Mouse (Mus musculus) embryo, embryonic 10.5 days (tissue): ENCODE results near the gene Rbfox2.

Experiments
- DNase-seq: peaks from one replicate; pipeline ENCODE4 v3.0.0-alpha.2; 2015; ENCODE audit warnings: low spot score

Gene Rbfox2

DNA sequence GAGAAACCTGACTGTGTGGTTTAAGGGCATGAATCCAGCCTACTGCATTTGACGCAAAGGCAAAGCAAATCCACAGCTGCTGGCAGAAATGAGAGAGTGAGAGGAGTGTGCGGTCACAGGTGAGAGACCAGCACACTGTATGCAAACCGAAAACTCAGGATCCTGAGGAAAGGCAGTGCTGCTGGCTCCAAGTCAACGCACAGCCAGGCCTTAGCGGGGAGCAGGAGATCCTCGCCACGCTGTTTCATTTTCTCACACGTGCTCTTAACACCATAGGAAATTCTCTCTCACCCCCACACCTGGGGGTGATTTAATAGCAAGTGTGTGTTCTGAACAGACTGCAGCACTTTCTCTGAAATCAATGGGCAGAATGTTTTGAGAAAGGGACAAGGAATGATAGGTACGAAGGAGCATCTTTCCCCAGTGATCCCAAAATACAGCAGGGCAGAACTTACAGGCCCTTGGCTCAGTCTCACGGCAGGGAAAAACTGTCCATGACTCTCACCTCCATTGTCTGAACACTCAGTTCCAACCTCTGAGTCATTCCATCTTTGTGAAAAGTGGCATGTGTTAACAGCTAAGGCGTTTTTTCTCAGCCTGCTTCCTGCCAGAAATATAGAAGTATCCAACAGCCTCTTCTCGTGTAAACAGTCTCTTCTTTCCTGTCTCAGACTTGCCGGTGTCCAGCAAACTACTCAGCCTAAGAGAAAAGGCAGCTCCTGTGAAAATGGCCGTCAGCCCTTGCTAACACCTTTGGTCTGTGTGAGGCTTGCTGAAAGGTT lies 114.5 kb downstream of the Rbfox2 start:
- no peak for DNase-seq

DNA sequence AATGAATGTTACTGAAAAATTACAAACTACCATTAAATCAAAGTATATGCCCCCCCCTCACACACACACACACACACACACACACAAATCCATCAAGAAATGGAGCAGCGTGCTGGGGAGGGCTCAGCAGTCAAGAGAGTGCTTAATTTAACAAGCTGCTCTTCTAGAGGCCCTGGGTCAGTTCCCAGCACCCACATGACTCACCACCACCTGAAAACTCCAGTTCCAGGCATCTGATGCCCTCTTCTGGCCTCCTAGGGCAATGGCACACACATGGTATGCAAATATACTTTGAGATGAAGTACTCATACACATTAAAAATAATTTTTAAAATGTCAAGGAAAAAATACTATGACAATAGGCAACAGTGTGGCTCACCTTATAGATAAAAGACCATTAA lies 120.7 kb downstream of the Rbfox2 start:
- DNase-seq = no peak

DNA sequence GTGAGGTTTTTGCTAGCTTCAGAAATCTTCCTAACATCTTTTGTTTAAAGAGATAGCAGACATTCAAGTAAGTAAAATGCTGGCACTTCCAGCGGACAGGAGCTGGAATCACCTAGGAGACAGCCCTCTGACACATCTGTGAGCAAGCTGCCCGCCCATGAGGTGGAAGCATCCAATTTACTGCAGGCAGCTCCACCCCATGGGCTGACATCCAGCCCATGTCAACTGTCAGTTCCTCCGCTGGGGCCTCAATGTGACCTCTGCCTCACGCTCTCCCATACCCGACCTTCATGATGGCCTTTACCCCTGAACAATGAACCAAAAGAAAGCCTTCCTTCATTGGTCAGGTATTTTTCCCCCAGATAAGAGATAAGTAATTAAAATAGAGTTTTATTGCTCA lies 121.2 kb downstream of the Rbfox2 start:
- peak; percentile 51 for DNase-seq

DNA sequence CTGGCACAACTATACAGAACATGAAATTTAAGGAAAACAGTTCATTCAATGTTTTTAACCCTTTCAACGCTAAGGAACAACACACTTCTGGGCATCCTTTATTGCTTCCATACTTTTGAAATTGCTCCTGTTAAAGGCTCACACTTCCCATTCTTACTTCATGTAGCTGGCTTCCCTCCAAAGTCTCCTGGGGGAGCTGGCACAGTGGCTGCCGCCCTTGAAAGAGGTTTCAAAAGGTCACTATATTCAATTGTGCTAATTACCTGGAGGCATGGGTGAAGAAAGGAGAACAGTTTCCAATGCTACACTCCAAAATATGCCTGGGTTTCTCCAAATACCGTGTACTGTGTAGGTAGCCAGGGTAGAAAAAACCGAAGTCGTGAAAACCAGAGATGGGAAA lies 124.0 kb downstream of the Rbfox2 start:
- DNase-seq = no peak

DNA sequence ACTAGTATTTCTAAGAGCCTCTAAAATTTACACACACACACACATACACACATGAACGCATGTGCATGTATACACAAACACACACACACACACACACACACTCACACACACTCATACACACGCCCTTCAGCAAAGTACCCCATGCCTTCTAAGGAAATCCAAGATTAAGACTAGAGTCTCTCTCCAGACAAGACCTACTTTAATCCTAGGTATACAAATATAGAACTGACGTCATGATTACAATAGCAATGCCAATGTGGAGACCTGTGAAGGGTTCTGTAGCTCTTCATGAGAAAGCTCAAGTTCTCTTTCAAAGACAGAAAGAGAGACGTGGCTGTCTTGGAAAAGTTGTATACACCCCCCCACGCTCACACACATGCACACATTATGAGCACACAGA lies 132.8 kb downstream of the Rbfox2 start:
- no peak for DNase-seq

DNA sequence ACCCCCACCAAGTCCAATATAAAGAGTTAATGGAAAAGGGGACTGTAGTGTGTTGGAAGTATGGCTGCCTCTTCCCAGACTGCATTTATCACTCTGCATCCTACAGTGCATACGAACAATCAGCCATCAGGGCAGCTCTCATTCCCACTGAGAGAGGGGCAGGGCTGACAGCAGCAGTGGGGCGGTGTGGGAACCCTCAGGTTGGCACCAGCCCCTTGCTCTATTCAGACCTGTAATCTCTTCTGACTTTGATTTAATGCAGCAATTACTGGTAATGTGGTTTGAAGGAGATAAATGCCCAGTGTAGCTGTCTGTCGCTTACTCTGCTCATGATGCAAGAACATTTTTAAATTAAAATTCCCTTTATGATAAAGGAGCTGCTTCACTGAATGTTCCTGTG lies 134.4 kb downstream of the Rbfox2 start:
- DNase-seq = no peak

DNA sequence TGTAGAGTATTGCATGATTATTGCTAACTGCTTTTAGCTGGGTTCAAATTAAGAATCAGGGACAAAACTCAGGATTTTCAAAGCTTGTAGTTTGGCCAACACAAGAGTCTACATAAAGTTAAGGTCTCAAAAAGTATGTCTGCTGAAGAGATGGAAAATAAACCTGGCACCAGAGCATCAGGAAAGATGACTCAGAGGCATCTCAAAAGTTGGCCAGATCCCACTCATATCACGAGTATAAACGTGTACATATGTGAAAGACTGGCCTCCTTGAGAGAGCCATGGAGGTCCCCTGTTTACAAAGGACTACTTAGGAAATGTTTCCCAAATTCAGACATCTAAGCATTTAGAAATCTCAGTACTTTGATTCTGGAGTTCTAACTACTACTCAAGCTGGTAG lies 138.0 kb downstream of the Rbfox2 start:
- no peak for DNase-seq

DNA sequence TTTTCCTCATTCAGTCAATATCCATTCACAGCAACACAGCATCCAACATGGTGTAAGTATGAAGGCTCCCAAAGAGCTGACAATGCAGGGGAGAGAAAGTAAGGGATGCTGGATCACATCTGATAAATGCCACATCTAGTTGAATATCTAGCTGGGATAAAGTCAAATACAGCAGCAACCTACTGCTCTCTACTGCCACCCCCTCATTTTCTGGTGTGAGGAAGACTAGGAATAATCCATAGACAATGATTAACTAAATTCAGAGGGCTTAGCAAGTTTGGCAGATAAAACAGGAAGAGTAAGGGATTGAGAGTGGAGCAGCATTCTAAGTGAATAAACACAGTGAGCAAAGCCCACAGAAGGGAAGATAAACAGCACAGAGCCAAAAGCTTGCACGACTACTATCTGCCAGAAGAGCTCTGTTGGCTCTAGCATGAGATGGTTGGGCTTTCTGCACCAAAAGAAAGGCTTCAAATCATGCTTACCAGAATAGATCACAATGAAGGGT lies 140.5 kb downstream of the Rbfox2 start:
- no peak for DNase-seq

DNA sequence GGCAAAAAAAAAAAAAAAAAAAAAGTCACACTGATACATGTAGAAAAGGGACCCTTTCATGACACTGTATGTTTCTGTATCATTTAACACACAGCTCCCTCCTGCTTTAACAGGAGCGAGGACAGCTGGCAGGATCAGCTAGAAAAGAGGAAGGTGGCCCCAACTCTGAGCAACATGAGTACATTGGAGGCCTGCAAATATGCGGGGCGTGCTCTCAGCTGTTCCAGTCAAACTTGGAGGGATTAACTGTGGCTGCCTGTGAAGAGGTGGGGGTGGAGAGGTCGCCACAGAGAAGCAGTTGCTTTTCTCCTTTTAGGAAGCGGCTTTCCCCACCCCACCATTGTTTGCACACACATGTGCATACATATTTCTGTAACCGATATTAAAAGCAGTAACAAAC lies 143.5 kb downstream of the Rbfox2 start:
- peak; percentile 33 for DNase-seq

DNA sequence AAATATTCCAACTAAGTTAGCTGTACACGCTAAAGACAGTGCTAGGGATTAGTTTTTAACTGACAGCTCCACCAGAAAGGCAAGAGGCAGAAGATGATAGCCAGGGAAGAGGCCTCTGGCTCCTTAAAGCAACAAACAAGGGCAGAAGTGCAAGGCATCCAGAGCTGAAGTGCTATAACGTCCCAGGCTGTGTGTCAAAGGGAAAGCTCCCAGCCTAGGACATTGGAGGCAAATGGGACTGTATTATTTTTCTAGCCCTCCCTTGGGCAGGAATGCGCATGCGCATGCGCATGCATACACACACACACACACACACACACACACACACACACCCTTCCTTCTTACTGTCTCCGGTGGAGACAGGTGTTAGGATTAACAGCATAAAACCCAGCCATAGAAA lies 143.9 kb downstream of the Rbfox2 start:
- DNase-seq = no peak

DNA sequence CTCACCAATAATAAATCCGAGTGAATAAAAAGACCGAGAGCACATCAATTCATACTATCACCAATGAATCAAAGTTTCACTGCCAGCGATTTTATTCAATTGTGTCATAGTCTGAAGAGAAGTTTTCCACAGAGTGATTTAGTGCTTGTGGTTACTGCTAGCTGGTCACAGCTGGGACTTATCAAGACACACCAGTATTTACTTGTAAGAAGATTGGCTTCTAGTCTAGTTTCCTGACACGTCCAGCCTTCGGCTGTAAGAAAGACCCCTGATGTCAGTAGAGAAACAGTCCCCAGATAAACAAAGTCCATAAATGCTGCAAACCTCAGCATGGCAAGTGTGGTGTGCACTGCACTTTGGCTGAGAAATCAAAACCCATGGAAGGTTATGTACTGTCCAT lies 145.4 kb downstream of the Rbfox2 start:
- DNase-seq = no peak

DNA sequence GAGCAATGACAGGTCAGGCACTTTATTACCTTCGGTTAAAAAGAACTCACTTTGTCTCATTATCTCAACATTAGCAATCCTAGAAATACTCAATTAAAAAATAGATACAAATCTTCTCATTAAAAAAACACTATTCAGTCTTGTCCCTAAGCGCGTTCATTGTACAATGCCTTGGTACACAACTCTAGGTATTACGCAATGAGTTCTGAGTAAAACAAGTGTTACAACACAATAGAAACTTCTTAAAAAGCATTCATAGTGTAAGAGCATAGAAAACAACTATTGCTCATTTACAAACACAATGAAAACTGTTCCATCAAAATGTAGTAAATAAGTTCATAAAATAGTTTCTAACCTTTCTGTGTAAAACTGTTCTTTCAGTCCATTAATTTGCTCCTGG lies 146.0 kb downstream of the Rbfox2 start:
- no peak for DNase-seq

DNA sequence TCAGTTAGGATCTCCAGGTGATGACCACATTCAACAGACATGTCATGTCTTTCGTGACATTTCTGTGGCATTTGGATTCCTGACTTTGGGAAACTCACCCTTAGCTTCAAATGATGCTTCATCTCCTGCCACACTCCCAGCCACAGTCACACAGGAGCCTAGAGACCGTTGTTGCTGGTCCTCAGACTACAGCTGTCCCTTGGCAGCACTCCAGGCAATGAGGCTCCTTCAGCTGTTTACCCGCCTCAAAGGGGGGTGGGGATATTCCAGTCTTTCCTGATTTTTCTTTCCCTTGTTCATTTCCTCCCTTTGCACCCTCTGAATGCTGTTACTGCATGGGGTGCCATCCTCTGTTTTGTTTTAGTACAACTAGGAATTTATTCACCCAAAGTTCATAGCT lies 150.3 kb downstream of the Rbfox2 start:
- no peak for DNase-seq

DNA sequence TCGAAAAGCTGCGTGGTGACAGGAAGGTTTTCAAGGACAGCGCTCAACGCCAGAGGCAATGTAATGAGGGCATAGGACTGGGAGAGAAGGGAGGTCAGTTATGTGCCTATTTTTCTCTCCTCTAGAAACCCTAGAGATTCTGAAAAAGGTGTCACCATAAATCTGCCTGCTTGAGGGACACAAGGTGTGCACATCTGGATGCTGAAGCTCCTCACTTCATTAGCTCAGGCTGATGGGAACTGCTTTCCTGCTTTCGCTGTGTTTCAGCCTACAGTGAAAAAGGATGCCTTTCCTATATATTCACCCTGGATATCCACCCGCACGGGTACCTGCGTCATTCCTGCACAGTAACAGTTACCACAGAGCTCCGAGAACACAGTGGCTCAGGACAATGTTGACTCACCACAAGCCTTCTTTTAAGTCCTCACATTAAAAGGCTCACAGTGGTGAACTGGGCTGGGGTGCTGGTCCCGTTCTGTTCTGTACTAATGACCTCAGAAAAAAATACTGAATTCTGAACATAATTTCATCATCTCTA lies 152.5 kb downstream of the Rbfox2 start:
- DNase-seq = no peak

DNA sequence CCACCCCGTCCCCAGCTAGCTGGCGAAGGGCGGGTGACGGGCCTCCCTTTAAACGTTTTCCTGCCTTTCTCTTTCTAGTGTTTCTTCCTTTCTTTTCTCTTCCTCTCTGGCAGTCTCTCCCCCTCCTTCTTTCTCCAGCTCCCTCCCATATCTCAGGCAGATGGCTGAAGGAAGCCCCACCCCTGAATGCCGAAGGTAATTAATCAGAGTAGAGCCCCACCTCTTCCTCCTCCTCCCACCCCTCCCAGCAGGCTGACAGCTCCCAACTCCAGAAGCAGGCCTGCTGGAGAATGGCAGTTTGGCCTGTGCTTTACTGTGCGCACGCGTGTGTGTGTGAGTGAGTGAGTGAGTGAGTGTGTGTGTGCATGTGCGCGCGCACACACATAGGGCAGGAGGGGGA lies 153.2 kb downstream of the Rbfox2 start:
- peak; percentile 94 for DNase-seq

DNA sequence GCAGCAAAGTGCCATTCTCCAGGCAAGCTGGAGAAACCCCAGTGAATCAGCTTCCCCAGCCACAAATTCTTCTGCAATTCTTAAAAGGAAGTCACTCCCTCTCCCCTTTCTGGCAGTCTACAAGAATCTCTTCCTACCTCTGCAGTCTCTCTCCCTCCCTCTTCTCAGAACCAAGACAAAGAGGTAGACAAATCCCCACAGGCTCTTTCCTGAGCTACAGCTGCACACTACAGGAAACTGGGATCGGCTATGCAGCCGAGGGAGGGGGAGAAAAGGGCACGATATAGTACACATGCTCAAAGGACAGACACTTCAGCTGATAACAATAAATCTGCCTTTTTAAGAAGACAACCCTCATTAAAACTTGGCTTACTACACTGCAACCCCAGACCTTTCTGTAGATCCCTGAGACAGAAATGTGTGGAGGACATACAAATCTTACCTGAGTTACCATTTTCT lies 153.7 kb downstream of the Rbfox2 start:
- DNase-seq = peak; percentile 70

DNA sequence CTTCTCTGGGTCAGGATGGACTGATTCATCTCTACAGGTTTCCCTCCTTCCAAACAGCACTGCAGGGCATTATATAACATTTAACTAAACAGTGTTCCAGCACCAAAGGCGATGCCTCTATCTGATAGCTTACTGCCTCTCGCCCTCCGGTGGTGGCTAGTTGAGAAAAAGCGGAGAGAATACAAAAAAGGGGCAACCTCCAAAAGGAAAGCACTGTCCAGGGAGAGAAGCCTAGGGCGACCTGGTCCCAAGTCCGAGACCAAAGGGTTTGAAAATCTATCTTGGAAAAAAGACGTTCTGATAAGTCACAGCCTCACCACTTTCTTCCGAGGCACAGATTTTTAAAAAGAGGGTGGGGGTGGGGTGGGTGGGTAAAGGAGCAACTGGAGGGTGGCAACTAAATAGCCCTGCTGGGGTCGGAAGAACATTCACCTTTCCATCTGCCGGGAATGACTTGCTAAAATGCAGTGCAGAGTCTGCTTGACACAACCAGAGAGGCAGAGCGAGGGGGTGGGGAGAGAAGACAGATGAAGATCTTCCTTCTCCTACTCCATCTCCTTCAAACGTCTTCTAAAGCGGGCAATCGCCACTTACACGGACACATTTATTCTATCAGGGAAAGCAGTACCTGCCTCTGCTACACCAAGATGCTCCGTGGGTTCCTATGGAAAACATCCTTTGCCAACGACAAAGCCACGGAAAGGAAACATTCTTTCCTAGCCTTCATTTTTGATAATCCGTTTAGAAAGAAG lies 154.3 kb downstream of the Rbfox2 start:
- DNase-seq = peak; percentile 63

DNA sequence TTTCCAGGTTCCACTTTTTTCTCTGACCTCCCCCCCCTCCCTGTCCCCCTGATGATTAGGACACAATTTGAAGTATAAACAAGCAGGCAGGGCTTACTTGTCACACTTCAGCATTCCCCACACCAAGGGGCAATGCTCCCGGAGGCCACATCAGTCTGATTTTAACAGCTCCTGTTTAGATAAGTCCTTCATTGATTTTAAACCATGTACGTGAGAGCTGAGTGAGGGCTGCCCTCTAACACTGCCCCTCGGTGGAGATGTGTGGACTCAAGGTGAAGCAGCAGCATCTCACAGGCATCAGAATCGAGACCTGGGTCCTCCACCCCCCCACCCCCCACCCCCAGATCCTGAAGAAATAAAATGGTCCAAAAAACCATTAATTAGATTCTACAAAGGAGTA lies 155.0 kb downstream of the Rbfox2 start:
- peak; percentile 35 for DNase-seq

DNA sequence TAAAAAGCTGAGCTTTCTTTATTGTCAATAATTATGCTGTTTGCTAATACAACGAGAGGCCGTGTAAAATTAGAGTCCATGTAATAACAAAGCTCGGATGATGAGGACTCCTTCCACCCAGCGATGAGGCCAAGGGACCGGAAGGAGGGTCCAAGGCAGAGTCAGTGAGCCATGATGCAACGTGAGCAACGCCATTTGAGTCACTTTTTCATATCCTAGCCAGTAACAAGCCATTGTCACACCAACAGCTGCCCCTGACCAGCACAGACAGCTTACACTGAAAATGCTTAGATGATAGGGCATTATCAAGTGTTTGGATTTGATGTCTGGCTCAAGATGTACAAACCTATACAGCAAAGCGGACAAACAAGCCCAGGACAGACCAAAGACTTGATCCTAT lies 155.6 kb downstream of the Rbfox2 start:
- DNase-seq = peak; percentile 26

DNA sequence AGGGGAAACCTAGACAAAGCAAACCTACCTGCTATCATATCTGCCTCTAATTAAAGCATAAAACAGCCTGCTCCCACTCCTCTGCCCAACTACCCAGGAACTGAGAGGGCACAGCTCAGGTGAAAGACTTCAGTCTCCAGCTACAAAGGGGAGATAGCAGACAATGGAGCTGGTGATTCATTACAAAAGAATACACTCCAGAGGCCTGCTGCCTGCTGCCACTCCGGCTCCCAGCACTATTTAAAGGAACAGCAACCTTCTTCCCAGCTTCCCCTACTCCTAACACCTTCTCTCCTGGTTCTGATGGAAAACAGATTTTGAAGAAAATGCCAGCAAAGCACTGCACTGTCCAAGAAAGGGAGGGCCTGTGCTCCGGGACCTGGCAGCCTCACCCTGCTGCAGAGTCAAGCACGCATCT lies 156.4 kb downstream of the Rbfox2 start:
- peak; percentile 59 for DNase-seq

DNA sequence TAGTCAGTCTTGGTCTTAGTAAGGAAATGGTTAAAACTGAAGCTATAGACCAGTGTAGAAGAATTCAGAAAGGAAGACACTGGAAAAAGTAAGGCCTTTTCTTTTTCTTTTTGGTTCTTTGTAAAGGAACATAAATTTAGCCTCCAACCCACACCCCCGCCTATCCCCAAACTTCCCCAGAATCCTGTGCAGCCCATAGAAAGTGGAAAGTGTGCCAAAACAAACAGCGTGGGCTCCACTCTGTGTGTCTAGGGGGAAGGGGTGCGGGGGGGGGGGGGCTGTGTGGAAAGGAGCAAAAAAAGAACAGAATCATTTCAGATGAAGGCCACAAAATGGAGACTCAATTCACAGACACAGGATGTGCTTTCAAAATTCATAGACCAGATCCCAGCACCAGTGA lies 156.8 kb downstream of the Rbfox2 start:
- no peak for DNase-seq

DNA sequence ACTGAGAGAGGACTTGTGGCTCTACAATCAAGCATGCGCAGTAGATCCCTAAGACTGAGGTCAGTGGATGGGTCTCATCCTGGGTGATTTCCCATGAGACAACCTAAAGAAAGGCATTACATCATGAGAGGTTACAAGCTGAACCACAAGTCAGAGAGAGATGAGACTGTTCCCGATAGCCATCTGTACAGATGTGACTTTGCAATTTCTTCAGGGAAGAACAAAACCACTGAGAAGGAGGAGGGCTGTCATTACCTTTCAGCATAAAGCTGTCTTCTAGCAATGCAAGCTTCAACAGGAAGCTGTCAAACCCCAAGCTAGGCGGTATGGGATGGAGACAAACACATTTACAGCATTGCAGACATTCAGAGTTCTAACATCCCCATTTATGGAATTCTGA lies 157.3 kb downstream of the Rbfox2 start:
- DNase-seq = no peak

DNA sequence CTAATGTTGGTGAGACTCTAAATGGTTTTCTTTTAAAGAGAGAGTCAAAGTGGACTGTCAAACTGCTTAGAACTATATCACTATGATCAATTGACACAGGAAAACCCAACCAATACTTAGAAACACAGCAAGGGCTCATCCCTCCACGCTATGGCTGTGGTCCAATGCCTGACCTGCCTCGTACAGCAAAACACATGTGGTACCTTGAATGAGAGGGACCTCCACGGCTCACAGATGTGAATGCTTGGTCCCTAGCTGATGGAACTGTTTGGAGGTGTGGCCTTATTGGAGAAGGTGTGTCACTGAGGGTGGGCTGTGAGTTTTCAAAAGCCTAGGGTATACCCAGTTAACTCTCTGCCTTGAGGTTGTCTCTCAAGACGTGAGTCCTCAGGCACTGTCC lies 159.9 kb downstream of the Rbfox2 start:
- DNase-seq = no peak
